Mouse (Mus musculus) kidney, adult 11 months (tissue): ENCODE measurements around the gene Thoc5.

Experiments used
- DNase-seq: peaks from one replicate; pipeline ENCODE4 v3.0.0; 2022

Thoc5 gene

GRCm38 (mm10) chr11:4916068-4916467, 20.9 kb downstream of the Thoc5 start:
- peak; percentile 48 for DNase-seq

GRCm38 (mm10) chr11:4921281-4921680, 26.2 kb downstream of the Thoc5 start:
- no peak for DNase-seq

- DNase-seq: no peak
Observed at GRCm38 (mm10) chr11:4921751-4922150, 26.6 kb downstream of the Thoc5 start.

- no peak for DNase-seq
Observed at GRCm38 (mm10) chr11:4927224-4927623, 32.1 kb downstream of the Thoc5 start.

GRCm38 (mm10) chr11:4931009-4931601, 36.0 kb downstream of the Thoc5 start:
- peak; percentile 78 for DNase-seq

GRCm38 (mm10) chr11:4936243-4936642, 41.1 kb downstream of the Thoc5 start:
- DNase-seq: no peak

GRCm38 (mm10) chr11:4946530-4946929, 51.4 kb downstream of the Thoc5 start:
- DNase-seq: no peak

- DNase-seq: peak; percentile 19
Observed at GRCm38 (mm10) chr11:4946947-4947812, 52.1 kb downstream of the Thoc5 start.

- no peak for DNase-seq
Observed at GRCm38 (mm10) chr11:4947813-4948174, 52.7 kb downstream of the Thoc5 start, which contains the start of gene Nefh. Gene Nefh (minus strand): TSS chr11:4948064.

GRCm38 (mm10) chr11:4948792-4949191, 53.7 kb downstream of the Thoc5 start:
- DNase-seq: no peak

GRCm38 (mm10) chr11:4949256-4950044, 54.3 kb downstream of the Thoc5 start:
- DNase-seq: no peak

GRCm38 (mm10) chr11:4953401-4953800, 58.3 kb downstream of the Thoc5 start:
- DNase-seq: no peak

- no peak for DNase-seq
Observed at GRCm38 (mm10) chr11:4953918-4954317, 58.8 kb downstream of the Thoc5 start.

GRCm38 (mm10) chr11:4963099-4963808, 68.1 kb downstream of the Thoc5 start:
- no peak for DNase-seq

- no peak for DNase-seq
Observed at GRCm38 (mm10) chr11:4966325-4966724, 71.2 kb downstream of the Thoc5 start.

GRCm38 (mm10) chr11:4966888-4967287, 71.8 kb downstream of the Thoc5 start:
- DNase-seq: no peak

GRCm38 (mm10) chr11:4967549-4967948, 72.4 kb downstream of the Thoc5 start:
- DNase-seq: no peak

- no peak for DNase-seq
Observed at GRCm38 (mm10) chr11:4968376-4968775, 73.3 kb downstream of the Thoc5 start.

GRCm38 (mm10) chr11:4972967-4973870, 78.1 kb downstream of the Thoc5 start:
- no peak for DNase-seq

- DNase-seq: no peak
Observed at GRCm38 (mm10) chr11:4973871-4974256, 78.7 kb downstream of the Thoc5 start.

- peak; percentile 48 for DNase-seq
Observed at GRCm38 (mm10) chr11:4974376-4975122, 79.4 kb downstream of the Thoc5 start.
